Mouse (Mus musculus) small intestine, adult 2 months (tissue): ENCODE results near the gene Oxnad1.

ENCODE experiments used
- CTCF ChIP-seq: fragments of 200-500 bp; IDR thresholded peaks from 2 replicates; pipeline ENCODE4 v1.5.1; 2012; ENCODE audit warnings: low read depth, mild to moderate bottlenecking, control low read depth, inconsistent platforms, low read length, moderate library complexity, mixed read lengths; ENCODE audit not compliant: insufficient replicate concordance, insufficient read length; ENCODE audit errors: extremely low read depth
- POLR2A ChIP-seq: fragments of 200-500 bp; IDR thresholded peaks from 2 replicates; pipeline ENCODE4 v1.6.1; 2012; ENCODE audit warnings: low read depth, mild to moderate bottlenecking, control low read depth, inconsistent platforms, low read length, moderate library complexity

DNA sequence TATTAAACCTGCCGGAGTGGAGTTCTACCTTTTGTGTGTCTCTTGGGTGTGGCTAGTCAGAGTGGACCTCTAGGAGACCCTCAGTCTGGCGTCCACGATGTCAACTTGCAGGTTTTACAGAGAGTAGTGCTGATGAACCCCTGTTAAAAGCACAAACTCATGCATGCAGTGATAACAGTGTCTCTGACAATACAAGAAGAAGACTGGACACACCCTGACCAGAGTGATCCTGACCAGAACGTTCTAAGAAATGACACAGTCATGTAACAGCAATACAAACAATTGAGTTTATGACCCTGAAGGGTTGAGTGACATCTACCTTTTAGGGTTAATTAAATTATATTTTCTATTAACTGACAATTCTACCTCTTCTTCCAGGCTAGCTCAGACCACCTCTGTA lies 27.5 kb upstream of the Oxnad1 start:
- TF ChIP-seq POLR2A (no peak), CTCF (no peak)
